Mouse (Mus musculus) thymus, adult 2 months (tissue): ENCODE measurements around the gene Ints11.

Experiments
- CTCF ChIP-seq: fragments of 200-500 bp; IDR thresholded peaks from 2 replicates; pipeline ENCODE4 v1.5.1; 2012; ENCODE audit warnings: mild to moderate bottlenecking, control low read depth, low read length, moderate library complexity, borderline replicate concordance; ENCODE audit not compliant: control insufficient read depth, poor library complexity, insufficient read depth; ENCODE audit errors: extremely low read depth
- POLR2A ChIP-seq: fragments of 200-500 bp; IDR thresholded peaks from 2 replicates; pipeline ENCODE4 v1.6.1; 2012; ENCODE audit warnings: mild to moderate bottlenecking, low read length, control low read depth, moderate library complexity; ENCODE audit not compliant: control insufficient read depth, poor library complexity, insufficient read depth; ENCODE audit errors: extremely low read depth

- no peak for TF ChIP-seq CTCF
- TF ChIP-seq POLR2A, result no peak
Observed at GRCm38 (mm10) chr4:155832321-155832720, 37.0 kb upstream of the Ints11 start.
